Mouse (Mus musculus) hindbrain, embryonic 12.5 days (tissue): ENCODE measurements at regions not wholly inside any gene's neighbourhood (a gene's known extent, or its start where the extent isn't known, plus 50 kb on each side); places are given as distances from the start of the nearest gene placed in this dataset.

Source experiments
- ATAC-seq: fragments of 200-750 bp; cut with Nextera tagmentation; 2 replicates; pipeline ENCODE4 v1.8.0; 2017; ENCODE audit warnings: moderate TSS enrichment; ENCODE audit not compliant: low FRiP score
- H3K27ac ChIP-seq: fragments of 300-500 bp; sonication (generic); 2 replicates; pipeline ENCODE4 v1.5.1; 2016; ENCODE audit warnings: mild to moderate bottlenecking
- H3K27me3 ChIP-seq: fragments of 300-500 bp; sonication (generic); 2 replicates; pipeline ENCODE4 v1.6.1; 2016; ENCODE audit warnings: mild to moderate bottlenecking
- H3K36me3 ChIP-seq: fragments of 300-500 bp; sonication (generic); 2 replicates; pipeline ENCODE4 v1.6.1; 2016; ENCODE audit warnings: mild to moderate bottlenecking
- H3K4me1 ChIP-seq: fragments of 300-500 bp; sonication (generic); 2 replicates; pipeline ENCODE4 v1.6.1; 2016
- H3K4me2 ChIP-seq: fragments of 300-500 bp; sonication (generic); replicated peaks from 2 replicates; pipeline ENCODE4 v1.6.1; 2016; ENCODE audit warnings: mild to moderate bottlenecking
- H3K4me3 ChIP-seq: fragments of 300-500 bp; sonication (generic); 2 replicates; pipeline ENCODE4 v1.5.1; 2016; ENCODE audit warnings: mild to moderate bottlenecking
- H3K9ac ChIP-seq: fragments of 300-500 bp; sonication (generic); 2 replicates; pipeline ENCODE4 v1.6.1; 2016; ENCODE audit warnings: mild to moderate bottlenecking, moderate library complexity
- H3K9me3 ChIP-seq: fragments of 300-500 bp; sonication (generic); replicated peaks from 2 replicates; pipeline ENCODE4 v1.6.1; 2016; ENCODE audit warnings: mild to moderate bottlenecking
- WGBS: fragments of 180-500 bp; shearing (Covaris S2); methylation state at CpG from one replicate; pipeline ENCODE4 v1.1.7; 2016; 5-methylcytosine and 5-hydroxymethylcytosine counted together

DNA sequence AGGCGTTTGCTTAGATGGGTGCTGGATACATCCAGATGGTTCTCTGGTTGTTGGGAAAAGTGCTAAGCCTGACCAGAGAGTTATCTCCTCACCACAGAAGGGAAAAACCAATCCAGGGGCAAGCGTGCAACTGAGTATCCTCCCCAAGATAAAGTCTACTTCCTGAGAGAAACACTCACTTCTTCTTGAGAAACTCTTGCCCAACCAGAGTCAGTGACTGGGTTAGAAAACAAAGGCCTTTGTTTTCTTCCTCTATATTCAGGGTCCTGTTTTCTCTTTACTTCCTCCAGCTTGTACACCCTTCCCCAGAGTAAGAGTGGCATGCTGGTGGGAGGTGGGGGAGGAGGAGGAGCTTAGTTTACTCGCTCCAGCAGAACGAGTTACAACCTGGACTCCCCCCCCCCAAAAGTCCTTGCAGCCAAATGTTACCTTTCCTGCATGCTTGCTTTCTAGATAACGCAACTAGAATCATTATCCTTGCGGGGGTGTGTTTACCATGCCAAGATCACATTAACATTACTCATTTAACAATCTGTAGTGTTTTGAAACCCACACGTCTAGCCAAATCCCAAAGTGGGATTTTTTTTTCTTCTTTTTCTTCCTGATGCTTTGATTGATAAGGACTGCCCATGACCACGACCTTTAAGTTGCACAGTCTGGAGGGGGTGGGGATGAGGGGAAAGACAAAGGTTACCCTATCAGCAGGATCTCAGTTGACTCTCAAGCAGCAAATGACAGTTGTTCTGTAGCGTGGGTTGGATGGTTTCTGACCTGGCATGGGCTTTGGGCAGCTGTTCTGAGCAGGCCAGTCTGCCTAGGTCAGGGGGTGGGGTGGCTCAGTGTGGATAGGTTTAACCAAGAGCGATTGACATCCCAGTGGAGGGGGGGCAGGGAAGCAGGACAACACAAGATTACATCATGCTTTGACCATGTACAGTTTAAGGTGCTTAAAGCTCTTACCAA is 147.4 kb upstream of the Ado start:
- 51% methylated on average over 10 of the region's 10 CpGs for WGBS
- no peak overlapping the region for H3K4me2 ChIP-seq
- H3K27ac ChIP-seq: no peak overlapping the region
- no peaks in the 10 kb centered on the region for H3K36me3 ChIP-seq
- no peak overlapping the region for H3K9ac ChIP-seq
- no peak overlapping the region for H3K4me3 ChIP-seq
- no peaks in the 10 kb centered on the region for H3K27me3 ChIP-seq
- H3K9me3 ChIP-seq: no peaks in the 10 kb centered on the region
- H3K4me1 ChIP-seq: 0 out of 2 replicates have a peak, but pooled peaks cover 3% of the 10 kb centered on the region
- no peak for ATAC-seq

- Histone ChIP-seq H3K4me1 (0 out of 2 replicates have a peak, but pooled peaks cover 3% of the 10 kb centered on the region), H3K9me3 (no peaks in the 10 kb centered on the region), H3K27ac (no peak overlapping the region), H3K4me3 (no peak overlapping the region), H3K27me3 (no peaks in the 10 kb centered on the region), H3K9ac (no peak overlapping the region), H3K36me3 (no peaks in the 10 kb centered on the region), H3K4me2 (no peak overlapping the region)
- WGBS: 96% methylated on average over 4 of the region's 4 CpGs
- no peak for ATAC-seq
Measured at GRCm38 (mm10) chr10:67694751-67695150, 146.0 kb upstream of the Ado start.

DNA sequence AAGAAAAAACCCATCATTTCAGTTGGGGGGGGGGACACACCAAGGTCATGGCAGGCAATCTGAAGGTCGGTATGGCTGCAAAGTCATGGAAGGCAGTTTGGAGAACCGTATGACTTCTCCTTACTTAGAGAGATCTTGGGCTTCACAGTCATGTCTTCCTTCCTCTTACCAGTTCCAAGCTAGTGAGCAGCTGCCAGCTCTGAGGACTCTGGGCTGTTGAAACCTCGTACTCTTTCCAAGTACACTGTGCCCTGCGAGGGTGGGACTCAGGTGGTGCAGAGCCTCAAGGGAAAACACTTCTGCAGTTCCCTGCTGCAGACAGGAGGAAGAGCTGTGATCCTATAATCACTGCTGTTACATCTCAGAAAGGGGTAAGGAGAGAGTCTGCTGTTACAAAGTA is 144.8 kb upstream of the Ado start:
- no peak overlapping the region for H3K4me3 ChIP-seq
- H3K9ac ChIP-seq: no peak overlapping the region
- H3K27ac ChIP-seq: no peak overlapping the region
- no peaks in the 10 kb centered on the region for H3K36me3 ChIP-seq
- WGBS: 81% methylated on average over 4 of the region's 4 CpGs
- H3K9me3 ChIP-seq: no peaks in the 10 kb centered on the region
- 0 out of 2 replicates have a peak, but pooled peaks cover 3% of the 10 kb centered on the region for H3K4me1 ChIP-seq
- H3K4me2 ChIP-seq: no peak overlapping the region
- ATAC-seq: no peak
- no peaks in the 10 kb centered on the region for H3K27me3 ChIP-seq

- H3K9ac ChIP-seq: no peak overlapping the region
- H3K4me3 ChIP-seq: no peak overlapping the region
- no peaks in the 10 kb centered on the region for H3K4me1 ChIP-seq
- no peak for ATAC-seq
- H3K4me2 ChIP-seq: no peak overlapping the region
- WGBS: 91% methylated on average over 15 of the region's 15 CpGs
- no peaks in the 10 kb centered on the region for H3K27me3 ChIP-seq
- H3K36me3 ChIP-seq: no peaks in the 10 kb centered on the region
- H3K27ac ChIP-seq: no peak overlapping the region
- H3K9me3 ChIP-seq: no peaks in the 10 kb centered on the region
Measured at GRCm38 (mm10) chr10:67689944-67690670, 141.4 kb upstream of the Ado start.

GRCm38 (mm10) chr10:67679382-67679781 is 130.6 kb upstream of the Ado start:
- 94% methylated on average over 4 of the region's 4 CpGs for WGBS

DNA sequence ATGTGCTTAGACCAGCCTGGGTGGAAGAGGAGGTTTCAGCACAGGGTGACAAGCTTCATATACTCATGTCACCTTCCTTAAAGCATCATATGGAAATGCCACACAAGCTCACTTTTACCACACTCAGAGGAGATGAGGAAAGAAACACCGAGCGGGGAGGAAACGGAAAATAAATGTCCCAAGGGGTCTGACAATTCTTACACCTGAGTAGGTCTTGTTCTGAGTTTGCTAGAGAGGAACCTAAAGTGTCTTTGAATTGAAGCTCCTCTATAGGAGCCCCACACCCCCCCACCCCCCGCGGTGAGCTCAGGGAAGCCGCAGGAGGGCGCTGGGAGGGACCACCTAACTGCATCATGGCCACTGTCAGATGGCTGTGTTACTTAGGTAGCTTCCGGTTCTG is 124.7 kb upstream of the Ado start:
- H3K4me3 ChIP-seq: no peak overlapping the region
- H3K27me3 ChIP-seq: no peaks in the 10 kb centered on the region
- H3K27ac ChIP-seq: no peak overlapping the region
- no peak overlapping the region for H3K9ac ChIP-seq
- no peaks in the 10 kb centered on the region for H3K4me1 ChIP-seq
- H3K9me3 ChIP-seq: no peaks in the 10 kb centered on the region; the same call in 1 of the 2 replicates
- H3K4me2 ChIP-seq: no peak overlapping the region
- no peaks in the 10 kb centered on the region for H3K36me3 ChIP-seq
- ATAC-seq: no peak
- WGBS: 77% methylated on average over 8 of the region's 8 CpGs

More at GRCm38 (mm10) chr10:67679382-67679781, 130.6 kb upstream of the Ado start:
- Histone ChIP-seq H3K9ac (no peak overlapping the region), H3K27me3 (no peaks in the 10 kb centered on the region), H3K4me3 (no peak overlapping the region), H3K9me3 (no peaks in the 10 kb centered on the region), H3K27ac (no peak overlapping the region), H3K4me1 (no peaks in the 10 kb centered on the region), H3K4me2 (no peak overlapping the region), H3K36me3 (no peaks in the 10 kb centered on the region)
- ATAC-seq: no peak

DNA sequence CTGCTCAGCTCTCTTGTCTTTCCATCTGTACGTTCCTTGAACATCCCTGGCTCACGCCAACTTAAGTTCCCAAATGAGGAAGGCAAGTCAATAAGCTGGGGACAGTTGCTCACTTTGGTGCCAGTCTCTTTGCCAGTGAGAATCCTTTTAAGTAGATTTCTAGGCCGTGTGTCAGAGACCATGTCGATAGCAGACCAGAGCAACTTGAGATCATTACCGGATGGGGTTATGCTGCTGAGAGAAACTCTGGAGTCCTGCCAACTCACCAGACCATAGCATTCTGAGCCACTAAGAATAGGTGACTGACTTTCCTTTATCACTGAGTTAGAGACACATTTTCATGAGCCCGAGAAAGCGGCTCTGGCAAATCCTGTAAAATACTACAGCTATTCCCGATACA is 123.5 kb upstream of the Ado start:
- H3K27me3 ChIP-seq: no peaks in the 10 kb centered on the region
- WGBS: 79% methylated on average over 8 of the region's 8 CpGs
- no peaks in the 10 kb centered on the region for H3K4me1 ChIP-seq
- H3K9me3 ChIP-seq: no peaks in the 10 kb centered on the region; the same call in 1 of the 2 replicates
- no peak overlapping the region for H3K4me3 ChIP-seq
- no peak overlapping the region for H3K27ac ChIP-seq
- no peak overlapping the region for H3K9ac ChIP-seq
- H3K4me2 ChIP-seq: no peak overlapping the region
- no peaks in the 10 kb centered on the region for H3K36me3 ChIP-seq
- ATAC-seq: no peak

GRCm38 (mm10) chr10:67669066-67669465 is 120.3 kb upstream of the Ado start:
- H3K27me3 ChIP-seq: no peaks in the 10 kb centered on the region
- H3K27ac ChIP-seq: no peak overlapping the region
- no peak for ATAC-seq
- H3K4me3 ChIP-seq: no peak overlapping the region
- WGBS: 68% methylated on average over 2 of the region's 2 CpGs
- no peak overlapping the region for H3K4me2 ChIP-seq
- H3K9ac ChIP-seq: no peak overlapping the region
- H3K4me1 ChIP-seq: no peaks in the 10 kb centered on the region
- no peaks in the 10 kb centered on the region; the same call in 1 of the 2 replicates for H3K9me3 ChIP-seq
- H3K36me3 ChIP-seq: no peaks in the 10 kb centered on the region

GRCm38 (mm10) chr10:67663028-67663427 is 114.3 kb upstream of the Ado start:
- Histone ChIP-seq H3K9me3 (no peaks in the 10 kb centered on the region), H3K4me1 (no peaks in the 10 kb centered on the region), H3K27me3 (no peaks in the 10 kb centered on the region), H3K36me3 (no peaks in the 10 kb centered on the region), H3K27ac (no peak overlapping the region), H3K4me3 (no peak overlapping the region), H3K4me2 (no peak overlapping the region), H3K9ac (no peak overlapping the region)
- WGBS: 68% methylated on average over 3 of the region's 3 CpGs
- no peak for ATAC-seq

DNA sequence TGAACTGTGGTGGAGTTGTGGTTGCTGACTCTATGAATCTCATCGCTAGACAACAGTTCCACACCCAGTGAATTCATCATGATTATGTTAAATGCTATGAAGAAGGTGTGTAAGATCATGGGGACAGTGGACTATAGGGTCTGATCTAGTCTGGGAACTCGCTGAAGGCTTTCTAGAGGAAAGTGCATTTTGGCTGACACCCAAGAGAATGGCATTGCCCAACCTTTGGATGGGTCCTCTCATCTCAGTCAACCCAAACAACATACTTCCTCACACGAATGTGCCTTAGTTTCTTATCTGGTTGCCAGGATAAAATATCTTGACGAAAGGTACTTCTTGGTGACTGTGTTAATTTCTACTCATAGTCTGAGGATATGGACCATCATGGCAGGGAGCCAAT is 112.9 kb upstream of the Ado start:
- Histone ChIP-seq H3K4me3 (no peak overlapping the region), H3K9ac (no peak overlapping the region), H3K4me2 (no peak overlapping the region), H3K27me3 (no peaks in the 10 kb centered on the region), H3K9me3 (no peaks in the 10 kb centered on the region), H3K27ac (no peak overlapping the region), H3K4me1 (no peaks in the 10 kb centered on the region), H3K36me3 (no peaks in the 10 kb centered on the region)
- ATAC-seq: no peak
- WGBS: 83% methylated on average over 4 of the region's 4 CpGs

- Histone ChIP-seq H3K4me2 (no peak overlapping the region), H3K27me3 (no peaks in the 10 kb centered on the region), H3K27ac (no peak overlapping the region), H3K4me3 (no peak overlapping the region), H3K9me3 (no peaks in the 10 kb centered on the region), H3K9ac (no peak overlapping the region), H3K4me1 (no peaks in the 10 kb centered on the region), H3K36me3 (no peaks in the 10 kb centered on the region)
- 81% methylated on average over 4 of the region's 4 CpGs for WGBS
- no peak for ATAC-seq
Measured at GRCm38 (mm10) chr10:67658005-67658545, 109.3 kb upstream of the Ado start.

DNA sequence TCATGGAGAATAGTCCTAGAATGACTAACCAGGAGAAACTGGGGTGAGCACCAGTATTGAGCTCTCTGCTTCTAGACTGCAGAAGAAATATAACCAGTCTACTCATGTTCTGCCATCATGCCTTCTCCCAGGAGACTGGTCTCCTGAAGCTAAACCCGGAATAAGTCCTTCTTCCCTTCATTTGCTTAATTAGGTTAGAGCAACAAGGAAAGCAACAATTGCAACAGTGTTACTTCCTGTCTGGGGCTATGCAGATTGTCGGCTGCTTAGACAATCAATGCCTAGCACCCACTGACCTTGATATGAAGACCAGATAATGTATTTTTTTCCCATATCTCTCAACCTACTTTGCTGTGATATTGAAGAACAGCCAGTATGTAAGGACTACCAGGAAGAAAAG is 108.5 kb upstream of the Ado start:
- no peaks in the 10 kb centered on the region for H3K9me3 ChIP-seq
- no peaks in the 10 kb centered on the region for H3K4me1 ChIP-seq
- no peak overlapping the region for H3K27ac ChIP-seq
- no peak overlapping the region for H3K4me2 ChIP-seq
- no peaks in the 10 kb centered on the region for H3K27me3 ChIP-seq
- no peak overlapping the region for H3K9ac ChIP-seq
- no peak overlapping the region for H3K4me3 ChIP-seq
- 67% methylated on average over 2 of the region's 2 CpGs for WGBS
- ATAC-seq: no peak
- H3K36me3 ChIP-seq: no peaks in the 10 kb centered on the region
